Mouse (Mus musculus) liver, embryonic 11.5 days (tissue): ENCODE measurements at regions not wholly inside any gene's neighbourhood (a gene's known extent, or its start where the extent isn't known, plus 50 kb on each side); places are given as distances from the start of the nearest gene placed in this dataset.

Source experiments
- ATAC-seq: fragments of 200-750 bp; cut with Nextera tagmentation; replicated peaks from 2 replicates; pipeline ENCODE4 v1.8.0; 2017; ENCODE audit warnings: moderate number of reproducible peaks, mild to moderate bottlenecking, moderate TSS enrichment, moderate library complexity; ENCODE audit not compliant: low FRiP score
- DNase-seq: peaks from one replicate; pipeline ENCODE4 v3.0.0-alpha.2; 2017; ENCODE audit warnings: low spot score
- H3K27ac ChIP-seq: fragments of 300-500 bp; sonication (generic); 2 replicates; pipeline ENCODE4 v1.5.1; 2014; ENCODE audit warnings: mild to moderate bottlenecking, low read depth, low read length, control low read depth
- H3K27me3 ChIP-seq: fragments of 300-500 bp; sonication (generic); replicated peaks from 2 replicates; pipeline ENCODE4 v1.6.1; 2014; ENCODE audit warnings: low read length, mixed read lengths; ENCODE audit not compliant: control insufficient read depth, insufficient read depth
- H3K36me3 ChIP-seq: fragments of 300-500 bp; sonication (generic); 2 replicates; pipeline ENCODE4 v1.6.1; 2014; ENCODE audit warnings: mild to moderate bottlenecking, low read length, moderate library complexity, mixed read lengths; ENCODE audit not compliant: control insufficient read depth, insufficient read depth
- H3K4me1 ChIP-seq: fragments of 300-500 bp; sonication (generic); replicated peaks from 2 replicates; pipeline ENCODE4 v1.6.1; 2014; ENCODE audit warnings: low read length, mixed read lengths; ENCODE audit not compliant: control insufficient read depth, insufficient read depth
- H3K4me2 ChIP-seq: fragments of 300-500 bp; sonication (generic); 2 replicates; pipeline ENCODE4 v1.6.1; 2014; ENCODE audit warnings: mild to moderate bottlenecking, control low read depth, moderate library complexity
- H3K4me3 ChIP-seq: fragments of 300-500 bp; sonication (generic); 2 replicates; pipeline ENCODE4 v1.5.1; 2014; ENCODE audit warnings: low read depth, low read length, control low read depth
- H3K9ac ChIP-seq: fragments of 300-500 bp; sonication (generic); 2 replicates; pipeline ENCODE4 v1.6.1; 2014; ENCODE audit warnings: low read depth, low read length, control low read depth
- H3K9me3 ChIP-seq: fragments of 300-500 bp; sonication (generic); 2 replicates; pipeline ENCODE4 v1.6.1; 2016; ENCODE audit warnings: low read length, inconsistent platforms, mixed read lengths; ENCODE audit not compliant: control insufficient read depth
- WGBS: fragments of 180-500 bp; shearing (Covaris S2); extraction: QIAGEN DNeasy Blood & Tissue Kit; methylation state at CpG from one replicate; pipeline ENCODE4 v1.1.7; 2014; 5-methylcytosine and 5-hydroxymethylcytosine counted together

GRCm38 (mm10) chr2:33983112-33983748 lies 95.5 kb upstream of the Mvb12b start:
- Histone ChIP-seq H3K27ac (no peak overlapping the region), H3K9me3 (no peaks in the 10 kb centered on the region), H3K4me2 (no peak overlapping the region), H3K4me3 (no peak overlapping the region), H3K9ac (no peak overlapping the region), H3K36me3 (no peaks in the 10 kb centered on the region), H3K27me3 (no peaks in the 10 kb centered on the region), H3K4me1 (no peaks in the 10 kb centered on the region)
- WGBS = 46% methylated on average over 11 of the region's 11 CpGs
- ATAC-seq = no peak
- DNase-seq = no peak

- Histone ChIP-seq H3K4me1 (no peaks in the 10 kb centered on the region), H3K4me2 (no peak overlapping the region), H3K36me3 (no peaks in the 10 kb centered on the region), H3K27me3 (no peaks in the 10 kb centered on the region; the same call in 1 of the 2 replicates), H3K9ac (no peak overlapping the region), H3K27ac (no peak overlapping the region), H3K9me3 (no peaks in the 10 kb centered on the region), H3K4me3 (no peak overlapping the region)
- DNase-seq = no peak
- ATAC-seq = no peak
- WGBS = 35% methylated on average over 8 of the region's 8 CpGs
These were observed 94.2 kb upstream of the Mvb12b start for GRCm38 (mm10) chr2:33981936-33982335.

- H3K4me1 ChIP-seq = no peaks in the 10 kb centered on the region
- no peak overlapping the region for H3K4me3 ChIP-seq
- DNase-seq = no peak
- WGBS = 72% methylated on average over 7 of the region's 7 CpGs
- no peak overlapping the region for H3K27ac ChIP-seq
- no peaks in the 10 kb centered on the region for H3K36me3 ChIP-seq
- H3K9me3 ChIP-seq = no peaks in the 10 kb centered on the region
- H3K9ac ChIP-seq = no peak overlapping the region
- no peak for ATAC-seq
- H3K27me3 ChIP-seq = no peaks in the 10 kb centered on the region; the same call in 1 of the 2 replicates
- H3K4me2 ChIP-seq = no peak overlapping the region
These were observed 93.6 kb upstream of the Mvb12b start for GRCm38 (mm10) chr2:33981321-33981720.

GRCm38 (mm10) chr2:33980884-33981283 lies 93.1 kb upstream of the Mvb12b start:
- H3K4me1 ChIP-seq = no peaks in the 10 kb centered on the region
- no peaks in the 10 kb centered on the region for H3K36me3 ChIP-seq
- no peak for DNase-seq
- no peak overlapping the region for H3K9ac ChIP-seq
- H3K27ac ChIP-seq = no peak overlapping the region
- 70% methylated on average over 10 of the region's 10 CpGs for WGBS
- H3K9me3 ChIP-seq = no peaks in the 10 kb centered on the region
- H3K4me3 ChIP-seq = no peak overlapping the region
- H3K4me2 ChIP-seq = no peak overlapping the region
- ATAC-seq = no peak
- H3K27me3 ChIP-seq = no peaks in the 10 kb centered on the region; the same call in 1 of the 2 replicates

GRCm38 (mm10) chr2:33979276-33979675 lies 91.5 kb upstream of the Mvb12b start:
- no peak for ATAC-seq

GRCm38 (mm10) chr2:33978550-33978949 lies 90.8 kb upstream of the Mvb12b start:
- H3K36me3 ChIP-seq = no peaks in the 10 kb centered on the region
- no peaks in the 10 kb centered on the region; the same call in 1 of the 2 replicates for H3K27me3 ChIP-seq
- no peak overlapping the region for H3K9ac ChIP-seq
- H3K4me3 ChIP-seq = no peak overlapping the region
- DNase-seq (no peak), ATAC-seq (no peak)
- no peaks in the 10 kb centered on the region for H3K4me1 ChIP-seq
- H3K27ac ChIP-seq = no peak overlapping the region
- 75% methylated on average over 4 of the region's 4 CpGs for WGBS
- H3K9me3 ChIP-seq = no peaks in the 10 kb centered on the region
- H3K4me2 ChIP-seq = no peak overlapping the region

More at GRCm38 (mm10) chr2:33979276-33979675, 91.5 kb upstream of the Mvb12b start:
- Histone ChIP-seq H3K4me3 (no peak overlapping the region), H3K9ac (no peak overlapping the region), H3K4me1 (no peaks in the 10 kb centered on the region), H3K36me3 (no peaks in the 10 kb centered on the region), H3K27me3 (no peaks in the 10 kb centered on the region; the same call in 1 of the 2 replicates), H3K9me3 (no peaks in the 10 kb centered on the region), H3K4me2 (no peak overlapping the region), H3K27ac (no peak overlapping the region)
- DNase-seq = no peak

- 63% methylated on average over 20 of the region's 20 CpGs for WGBS
- DNase-seq (no peak), ATAC-seq (no peak)
- no peaks in the 10 kb centered on the region for H3K4me1 ChIP-seq
- H3K4me2 ChIP-seq = no peak overlapping the region
- no peaks in the 10 kb centered on the region for H3K9me3 ChIP-seq
- no peaks in the 10 kb centered on the region for H3K36me3 ChIP-seq
- H3K4me3 ChIP-seq = no peak overlapping the region
- no peak overlapping the region for H3K9ac ChIP-seq
- H3K27me3 ChIP-seq = no peaks in the 10 kb centered on the region; the same call in 1 of the 2 replicates
- H3K27ac ChIP-seq = no peak overlapping the region
These were observed 90.0 kb upstream of the Mvb12b start for GRCm38 (mm10) chr2:33977576-33978352.

- no peaks in the 10 kb centered on the region for H3K36me3 ChIP-seq
- no peaks in the 10 kb centered on the region; the same call in 1 of the 2 replicates for H3K27me3 ChIP-seq
- H3K9me3 ChIP-seq = no peaks in the 10 kb centered on the region
- H3K9ac ChIP-seq = no peak overlapping the region
- H3K4me3 ChIP-seq = no peak overlapping the region
- ATAC-seq = no peak
- no peak overlapping the region for H3K27ac ChIP-seq
- no peaks in the 10 kb centered on the region for H3K4me1 ChIP-seq
- DNase-seq = no peak
- no peak overlapping the region for H3K4me2 ChIP-seq
- 89% methylated on average over 5 of the region's 5 CpGs for WGBS
These were observed 89.4 kb upstream of the Mvb12b start for GRCm38 (mm10) chr2:33977151-33977550.

- DNase-seq = no peak
- Histone ChIP-seq H3K27ac (no peak overlapping the region), H3K36me3 (no peaks in the 10 kb centered on the region), H3K4me3 (no peak overlapping the region), H3K27me3 (no peaks in the 10 kb centered on the region; the same call in 1 of the 2 replicates), H3K9me3 (no peaks in the 10 kb centered on the region), H3K4me1 (no peaks in the 10 kb centered on the region), H3K9ac (no peak overlapping the region), H3K4me2 (no peak overlapping the region)
- ATAC-seq = no peak
- WGBS = 85% methylated on average over 9 of the region's 9 CpGs
These were observed 88.4 kb upstream of the Mvb12b start for GRCm38 (mm10) chr2:33976183-33976582.
